Mouse (Mus musculus) gastrocnemius, adult 2 months (tissue): ENCODE measurements at regions not wholly inside any gene's neighbourhood (a gene's known extent, or its start where the extent isn't known, plus 50 kb on each side); places are given as distances from the start of the nearest gene placed in this dataset.

Experiments used
- DNase-seq: peaks from one replicate; pipeline ENCODE4 v3.0.0; 2022
- H3K27ac ChIP-seq: fragments of 200-600 bp; 2 replicates; pipeline ENCODE4 v1.8.1; 2022; ENCODE audit warnings: mild to moderate bottlenecking
- H3K4me3 ChIP-seq: fragments of 200-600 bp; 2 replicates; pipeline ENCODE4 v1.8.1; 2022; ENCODE audit warnings: mild to moderate bottlenecking, moderate library complexity
- CTCF ChIP-seq: fragments of 200-600 bp; IDR thresholded peaks from 2 replicates; pipeline ENCODE4 v1.8.1; 2022; ENCODE audit warnings: antibody characterized with exemption, mild to moderate bottlenecking, moderate library complexity
- intact Hi-C: fragments of 180-260 bp; cut with DNase I; formaldehyde crosslinking; loops from one replicate; pipeline ENCODE4 v1.15.1; 2025

DNA sequence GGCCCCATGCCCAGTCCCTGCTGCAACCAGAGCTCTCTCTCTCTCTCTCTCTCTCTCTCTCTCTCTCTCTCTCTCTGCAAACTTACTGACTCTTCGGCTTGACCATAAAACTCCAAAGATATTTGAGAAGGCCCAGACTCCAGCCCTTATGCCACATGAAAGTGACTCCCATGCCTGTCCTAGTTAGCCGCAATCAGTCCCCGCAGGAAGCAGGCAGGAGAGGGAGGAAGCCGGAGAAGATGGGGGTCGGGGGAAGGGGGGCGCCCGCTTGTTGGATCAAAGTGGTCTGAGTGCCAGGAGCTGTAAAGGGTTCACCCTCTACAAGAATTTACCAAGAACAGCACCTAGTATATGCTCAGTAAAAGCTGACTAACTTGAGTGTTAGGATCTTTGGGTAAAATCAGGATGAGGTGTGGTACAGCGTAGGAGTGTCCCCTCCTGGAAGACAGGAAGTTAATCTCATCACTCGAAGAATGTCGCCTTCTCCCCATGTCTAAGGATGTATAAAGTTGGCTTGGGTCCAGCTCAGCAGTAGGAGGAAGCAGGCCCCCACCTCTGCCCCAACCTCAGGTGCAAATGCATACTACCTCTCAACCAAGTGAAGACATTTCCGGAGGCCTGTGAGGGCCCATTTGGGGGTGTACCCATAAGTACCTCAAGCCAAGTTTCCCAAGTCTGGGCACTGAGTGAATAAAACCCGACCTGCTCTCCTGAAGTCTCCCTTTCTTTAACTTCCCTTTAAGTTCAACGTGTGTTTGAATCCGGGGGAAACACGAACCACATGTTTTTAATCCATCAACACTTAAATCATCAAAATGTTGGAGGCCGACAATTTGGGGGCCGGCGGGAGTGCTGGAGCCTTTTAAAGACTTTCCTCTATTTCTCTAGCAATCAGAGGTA lies 254.7 kb downstream of the Bcl11b start:
- no peak overlapping the region for H3K4me3 ChIP-seq
- TF ChIP-seq CTCF: no peak
- intact Hi-C loops: no loop called here
- DNase-seq: no peak
- no peak overlapping the region for H3K27ac ChIP-seq

DNA sequence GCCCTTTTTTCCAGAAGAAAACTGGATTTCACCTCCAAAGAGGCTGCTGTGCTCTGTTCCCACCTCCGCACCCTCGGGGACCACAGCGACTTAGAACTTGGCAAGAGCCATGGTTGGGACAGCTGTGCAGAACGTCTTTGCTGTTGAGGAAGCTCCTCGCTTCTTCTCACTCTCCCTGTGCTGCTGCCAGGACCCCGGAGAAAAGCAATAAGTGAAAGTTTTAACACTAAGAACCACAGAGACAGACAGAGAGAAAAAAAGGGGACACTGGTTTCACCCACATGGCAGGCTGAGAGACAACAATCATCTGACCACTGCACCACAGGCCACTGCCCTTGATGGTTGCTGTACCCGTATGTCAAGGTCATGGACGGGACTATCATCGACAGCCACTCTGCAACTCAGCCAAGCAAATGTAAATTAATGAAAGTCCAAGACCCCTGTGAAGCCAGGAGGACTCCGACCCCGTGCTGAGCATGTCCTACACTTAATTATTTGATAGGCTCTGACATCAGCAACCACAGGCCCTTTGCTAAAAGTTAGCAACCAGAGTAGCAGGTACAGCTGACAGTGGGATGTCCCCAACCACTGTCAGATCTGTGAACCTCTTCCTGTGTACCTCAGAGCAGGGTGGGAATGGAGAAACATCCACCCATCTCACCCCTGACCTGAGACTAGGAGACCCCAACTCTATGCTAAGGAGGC lies 253.9 kb downstream of the Bcl11b start:
- intact Hi-C loops: no loop called here
- no peak for TF ChIP-seq CTCF
- no peak for DNase-seq
- Histone ChIP-seq H3K27ac (no peak overlapping the region), H3K4me3 (no peak overlapping the region)

DNA sequence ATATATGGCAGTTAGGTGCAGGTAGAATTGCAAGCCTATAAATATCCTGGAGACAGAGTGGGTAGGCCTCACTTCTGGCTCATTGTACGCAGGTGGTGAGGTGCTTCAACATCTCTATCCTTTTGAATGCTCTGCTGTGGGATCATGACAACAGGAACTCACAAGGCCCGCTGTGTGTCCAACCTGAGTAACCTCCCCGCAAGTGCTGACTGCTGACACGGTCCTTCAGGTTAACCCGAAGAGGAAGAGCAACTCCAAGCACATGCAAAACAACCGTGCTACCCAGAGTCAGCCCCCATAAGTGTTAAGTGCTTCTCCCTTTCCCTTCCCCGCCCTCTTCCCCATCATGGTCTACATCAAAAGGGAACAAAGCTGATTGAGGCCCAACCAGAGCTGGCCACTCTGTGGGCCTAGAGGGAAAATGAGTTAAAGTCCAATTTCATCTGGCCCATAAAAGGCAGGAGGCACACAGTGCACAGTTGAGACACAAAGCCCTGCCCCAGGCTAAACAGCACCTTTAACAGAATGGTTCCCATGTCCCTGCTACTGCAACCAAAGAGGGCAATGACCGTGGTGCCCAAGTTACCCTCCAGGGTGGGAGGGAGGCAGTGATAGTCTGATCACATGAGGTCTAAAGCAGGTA lies 253.0 kb downstream of the Bcl11b start:
- intact Hi-C loops: no loop called here
- no peak for DNase-seq
- no peak for TF ChIP-seq CTCF
- no peak overlapping the region for H3K27ac ChIP-seq
- no peak overlapping the region for H3K4me3 ChIP-seq

DNA sequence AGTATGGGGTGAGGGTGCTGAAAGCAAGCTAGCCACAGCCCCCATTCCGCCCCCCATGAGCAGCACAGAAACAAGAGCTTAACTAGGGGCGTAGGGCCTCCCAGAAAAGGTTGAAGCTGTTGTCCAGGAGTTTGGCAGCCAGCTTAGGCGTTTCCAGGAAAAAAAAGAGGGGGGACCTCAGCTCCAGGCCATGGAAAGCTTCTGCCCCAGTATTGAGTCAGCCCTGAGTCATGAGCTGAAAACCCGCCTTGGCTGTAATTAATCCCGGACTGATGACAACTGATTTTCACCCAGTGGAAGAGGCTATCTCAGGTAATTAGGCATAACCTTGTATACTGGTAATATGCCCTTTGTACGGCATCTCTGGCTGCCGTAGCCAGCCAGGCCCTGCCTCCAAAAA lies 251.3 kb downstream of the Bcl11b start:
- DNase-seq: peak; percentile 46
- Histone ChIP-seq H3K27ac (no peak overlapping the region), H3K4me3 (no peak overlapping the region)
- intact Hi-C loops: no loop called here
- no peak for TF ChIP-seq CTCF

DNA sequence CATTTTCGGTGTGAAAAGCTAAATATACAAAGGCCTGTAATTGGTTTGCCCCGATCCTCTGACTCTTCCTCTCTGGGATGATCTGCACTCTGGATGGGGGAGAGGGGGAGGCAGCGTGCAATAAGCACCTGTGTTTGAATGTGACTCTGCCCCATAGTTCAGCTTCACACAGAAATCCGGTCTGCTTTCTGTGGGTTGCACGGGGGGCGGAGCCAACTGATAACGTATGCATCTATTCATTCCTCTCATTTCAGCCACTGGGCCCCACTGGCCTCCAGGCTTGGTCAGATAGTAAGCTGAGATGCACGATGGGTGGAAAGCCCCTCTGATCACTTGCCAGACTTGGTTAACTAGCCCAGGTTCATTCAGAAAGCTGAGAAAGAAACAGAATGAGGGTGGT lies 250.8 kb downstream of the Bcl11b start:
- no peak for DNase-seq
- no peak for TF ChIP-seq CTCF
- intact Hi-C loops: no loop called here
- Histone ChIP-seq H3K27ac (no peak overlapping the region), H3K4me3 (no peak overlapping the region)

DNA sequence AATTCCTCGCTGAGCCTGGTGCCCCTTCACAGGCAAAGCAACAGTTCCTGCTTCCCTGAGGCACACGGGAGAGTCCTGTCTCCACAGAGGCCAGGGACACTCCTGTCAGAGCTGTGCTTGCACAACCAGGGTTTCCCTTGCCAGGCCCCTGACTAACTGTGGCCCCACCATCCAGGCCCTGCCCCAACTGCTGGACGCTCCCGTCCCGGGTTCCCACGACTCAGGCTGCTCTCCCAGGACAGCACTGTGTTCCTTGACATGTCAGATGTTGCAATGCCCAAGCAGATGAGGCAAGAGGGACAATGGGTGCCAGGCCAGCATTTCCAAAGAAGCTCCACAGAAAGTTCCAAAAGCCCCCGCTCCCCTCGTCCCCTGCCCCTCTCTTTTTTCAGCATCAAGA lies 250.4 kb downstream of the Bcl11b start:
- DNase-seq: peak; percentile 83
- H3K27ac ChIP-seq: no peak overlapping the region
- intact Hi-C loops: no loop called here
- TF ChIP-seq CTCF: no peak
- H3K4me3 ChIP-seq: no peak overlapping the region

DNA sequence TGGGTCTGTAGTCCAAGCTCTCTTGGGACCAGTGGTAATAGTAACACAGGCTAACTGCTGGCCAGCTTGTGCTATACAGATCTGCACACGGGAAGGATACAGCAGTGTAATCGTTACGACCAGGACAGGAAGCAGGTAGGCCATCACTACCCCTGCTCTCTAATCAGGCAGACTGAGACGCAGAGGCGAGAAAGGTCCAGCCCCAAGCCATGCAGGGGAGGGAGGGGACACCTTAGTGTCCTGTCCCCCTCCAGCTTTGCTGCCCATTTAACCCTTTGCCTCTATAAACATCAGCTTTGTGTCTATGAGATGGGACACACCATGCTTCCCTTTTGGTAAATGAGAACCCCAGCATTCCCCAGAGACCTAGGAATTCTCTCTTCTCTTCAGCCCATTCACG lies 249.9 kb downstream of the Bcl11b start:
- intact Hi-C loops: no loop called here
- Histone ChIP-seq H3K4me3 (no peak overlapping the region), H3K27ac (no peak overlapping the region)
- DNase-seq: no peak
- no peak for TF ChIP-seq CTCF

DNA sequence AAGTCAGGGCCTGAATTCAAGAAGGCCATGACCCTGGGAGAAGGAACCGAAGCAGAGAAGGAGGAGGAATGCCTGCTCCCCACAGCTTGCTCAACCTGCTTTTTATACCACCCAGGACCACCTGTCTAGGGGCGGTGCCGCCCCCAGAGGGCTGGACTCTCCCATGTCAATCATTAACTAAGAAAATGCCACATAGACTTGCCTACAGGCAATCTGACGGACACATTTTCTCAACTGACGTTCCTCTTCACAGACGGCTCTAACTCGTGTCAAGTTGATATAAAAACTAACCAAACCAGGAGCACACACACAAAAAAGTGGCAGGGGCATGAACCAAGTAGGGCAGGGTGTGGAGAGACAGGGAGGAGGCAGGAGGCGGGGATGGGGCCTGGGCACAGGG lies 248.5 kb downstream of the Bcl11b start:
- no peak for TF ChIP-seq CTCF
- intact Hi-C loops: no loop called here
- DNase-seq: no peak
- H3K4me3 ChIP-seq: no peak overlapping the region
- H3K27ac ChIP-seq: no peak overlapping the region

DNA sequence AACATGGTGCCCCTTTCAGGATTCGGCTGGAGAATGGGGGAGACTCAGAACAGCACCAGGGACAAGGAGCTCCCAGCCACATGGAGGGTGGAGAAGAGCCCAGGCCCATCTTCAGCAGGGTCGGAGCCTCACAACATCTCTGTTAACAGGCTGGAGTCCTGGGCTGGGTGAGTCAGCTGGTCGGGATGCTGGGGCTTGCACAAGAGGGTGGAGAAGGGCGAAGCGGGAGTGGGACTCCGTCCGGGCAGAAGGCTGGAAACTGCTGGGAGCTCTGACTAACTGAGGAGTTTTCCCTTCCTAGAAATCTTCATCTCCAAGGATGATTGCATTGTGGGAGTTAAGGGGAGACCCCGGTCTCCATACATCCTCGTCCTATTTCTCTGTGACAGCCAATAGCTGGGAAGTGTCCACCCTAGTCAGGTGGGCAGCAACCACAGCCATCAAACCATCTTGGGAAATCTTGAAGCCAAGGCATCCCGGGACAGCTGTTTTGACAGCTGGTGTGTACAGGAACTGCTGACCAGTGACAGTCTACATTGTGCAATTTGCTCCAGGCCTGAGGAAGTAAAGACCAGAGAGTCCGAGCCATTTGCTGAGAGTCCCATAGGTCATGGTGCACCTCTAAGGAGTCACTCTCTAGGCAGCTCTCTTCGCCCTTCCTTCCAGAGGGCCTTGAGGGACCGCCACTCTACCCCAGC lies 247.4 kb downstream of the Bcl11b start:
- intact Hi-C loops: no loop called here
- no peak overlapping the region for H3K4me3 ChIP-seq
- peak overlapping the region; percentile 20; the same call in 1 of the 2 replicates for H3K27ac ChIP-seq
- DNase-seq: peak; percentile 71
- TF ChIP-seq CTCF: no peak

DNA sequence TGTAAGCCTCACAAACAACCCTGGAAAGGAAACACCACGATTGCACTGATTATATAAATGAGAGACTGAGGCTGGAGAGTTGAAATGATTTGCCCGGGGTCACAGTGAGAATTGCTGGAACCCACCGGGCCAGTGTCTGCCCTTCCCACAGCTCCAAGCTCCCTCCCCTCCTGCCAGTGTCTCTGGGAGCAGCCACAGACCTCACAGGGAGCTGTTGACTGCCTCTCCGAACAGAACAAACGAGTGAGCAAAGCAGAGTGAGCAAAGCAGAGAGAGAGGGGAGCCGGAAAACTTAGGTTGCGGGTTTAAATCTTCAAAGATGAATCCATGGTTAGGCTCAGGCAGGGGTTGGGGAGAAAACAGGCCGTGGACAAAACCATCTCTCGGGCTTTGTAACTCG lies 246.2 kb downstream of the Bcl11b start:
- TF ChIP-seq CTCF: no peak
- Histone ChIP-seq H3K4me3 (no peak overlapping the region), H3K27ac (no peak overlapping the region)
- DNase-seq: no peak
- intact Hi-C loops: no loop called here

DNA sequence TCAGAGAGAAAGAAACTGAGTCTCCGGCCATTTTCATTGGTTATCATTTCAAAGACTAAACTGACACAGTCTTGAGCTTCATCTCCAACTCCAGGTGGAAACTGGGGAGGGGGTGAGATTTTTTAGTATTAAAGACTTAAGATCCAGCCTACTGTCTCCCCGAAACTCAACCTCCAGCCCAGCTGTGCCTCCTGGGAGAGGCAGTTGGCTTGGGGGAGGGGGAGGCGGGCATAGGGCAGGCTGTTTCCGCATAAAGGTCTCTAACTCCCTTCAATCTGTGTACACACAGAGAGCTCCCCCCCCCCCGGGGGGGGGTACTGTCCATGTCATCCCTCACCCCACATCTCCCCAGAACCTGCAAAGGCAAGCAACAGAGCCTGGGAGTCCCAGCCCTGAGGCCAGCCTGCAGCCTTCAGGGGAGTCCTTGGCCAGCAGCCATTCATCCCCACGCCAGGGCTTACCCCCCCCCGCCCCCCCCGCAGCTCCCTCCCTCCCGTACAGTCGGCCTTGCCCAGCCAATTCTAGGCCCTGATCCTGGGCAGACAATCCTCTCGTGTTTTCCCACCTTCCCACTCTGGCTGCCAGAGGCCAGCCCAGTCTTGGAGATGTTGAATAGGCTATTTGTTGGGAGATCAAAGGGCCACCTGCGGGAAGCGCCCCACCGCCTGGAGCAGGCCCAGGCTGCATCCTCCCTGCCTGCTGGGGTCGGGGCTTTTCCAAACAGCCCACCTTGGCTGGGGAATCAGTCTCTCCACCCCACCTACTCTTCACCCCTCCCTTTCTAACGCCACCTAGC lies 245.2 kb downstream of the Bcl11b start:
- no peak overlapping the region for H3K4me3 ChIP-seq
- intact Hi-C loops: no loop called here
- DNase-seq: no peak
- no peak for TF ChIP-seq CTCF
- no peak overlapping the region for H3K27ac ChIP-seq

DNA sequence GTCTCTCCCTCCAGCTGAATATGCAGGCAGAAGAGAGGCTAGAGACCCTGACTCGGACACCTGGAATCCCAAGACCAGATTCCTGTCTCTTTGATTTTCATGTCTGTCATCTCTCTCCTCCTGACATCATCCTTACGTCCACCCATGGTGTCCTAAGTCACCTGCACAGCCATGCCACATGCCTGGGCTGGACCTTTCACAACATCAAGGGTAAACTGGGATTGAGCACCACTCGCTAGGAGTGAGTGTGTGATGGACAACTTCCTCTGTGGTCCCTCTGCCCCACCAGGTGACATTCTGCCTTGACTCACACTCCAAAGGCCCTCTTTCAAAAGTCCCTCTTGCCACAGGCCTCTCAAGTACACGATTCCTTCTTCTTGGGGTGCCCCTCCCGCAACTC lies 244.1 kb downstream of the Bcl11b start:
- no peak for TF ChIP-seq CTCF
- no peak for DNase-seq
- no peak overlapping the region for H3K27ac ChIP-seq
- H3K4me3 ChIP-seq: no peak overlapping the region
- intact Hi-C loops: no loop called here
